Mouse (Mus musculus) liver, adult 2 months (tissue): ENCODE measurements at regions not wholly inside any gene's neighbourhood (a gene's known extent, or its start where the extent isn't known, plus 50 kb on each side); places are given as distances from the start of the nearest gene placed in this dataset.

Source experiments
- CTCF ChIP-seq: fragments of 200-500 bp; IDR thresholded peaks from 2 replicates; pipeline ENCODE4 v1.5.1; 2011; ENCODE audit warnings: low read depth, low read length, control low read depth
- POLR2A ChIP-seq: fragments of 200-500 bp; IDR thresholded peaks from 2 replicates; pipeline ENCODE4 v1.6.1; 2011; ENCODE audit warnings: low read length, control low read depth; ENCODE audit not compliant: insufficient read depth; ENCODE audit errors: extremely low read depth

- no peak for TF ChIP-seq POLR2A
- TF ChIP-seq CTCF: no peak
Measured at GRCm38 (mm10) chr2:8441230-8441629, 931.9 kb upstream of the Celf2 start.
